Mouse (Mus musculus) forelimb bud, embryonic 11.5 days (tissue): ENCODE data around the gene Olfr1535.

Source experiments
- DNase-seq: peaks from one replicate; pipeline ENCODE4 v3.0.0-alpha.2; 2012; ENCODE audit warnings: low read depth, low spot score

The Olfr1535 gene

DNA sequence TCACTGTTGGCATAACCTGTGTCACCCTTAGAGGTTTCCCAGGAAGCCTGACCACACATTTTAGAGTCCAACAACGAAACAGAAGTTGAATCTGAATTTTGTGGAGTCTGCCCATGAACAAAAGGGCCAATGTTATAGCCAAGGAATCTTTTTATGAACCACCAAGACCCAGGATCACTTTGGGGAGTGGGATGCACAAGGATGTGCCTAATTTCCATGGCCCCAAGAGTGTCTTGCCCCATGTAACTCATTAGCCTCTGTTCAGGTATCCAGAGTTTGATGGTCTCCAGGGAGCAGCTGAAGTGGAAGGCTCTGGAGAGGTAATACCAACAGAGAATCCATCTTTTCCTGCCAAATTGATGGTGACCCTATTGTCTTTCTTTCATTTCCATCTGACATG lies at the start of gene Olfr1535:
Gene Olfr1535, minus strand, starts transcription at position 101 of the 400 bp plus-strand sequence.
- no peak for DNase-seq

DNA sequence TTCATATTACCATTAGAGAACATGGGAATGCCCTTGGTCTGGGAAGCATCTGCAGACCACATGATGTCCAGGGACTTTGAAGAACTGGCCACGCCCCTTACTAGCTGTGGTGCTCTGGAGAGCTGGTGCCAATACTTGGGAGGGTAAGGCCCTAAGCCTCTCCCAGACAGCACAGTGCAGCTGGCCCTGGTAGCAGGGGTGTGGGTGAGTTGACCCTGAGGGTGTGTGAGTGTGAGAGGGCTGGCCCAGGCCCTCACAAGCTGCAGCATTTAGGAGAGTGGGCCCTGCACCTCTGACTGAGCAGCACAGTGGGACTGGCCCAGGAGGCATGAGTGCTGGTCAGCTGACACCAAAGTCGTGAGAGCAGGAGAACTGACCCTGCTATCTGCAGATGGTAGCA lies 31.9 kb upstream of the Olfr1535 start:
- DNase-seq: no peak

DNA sequence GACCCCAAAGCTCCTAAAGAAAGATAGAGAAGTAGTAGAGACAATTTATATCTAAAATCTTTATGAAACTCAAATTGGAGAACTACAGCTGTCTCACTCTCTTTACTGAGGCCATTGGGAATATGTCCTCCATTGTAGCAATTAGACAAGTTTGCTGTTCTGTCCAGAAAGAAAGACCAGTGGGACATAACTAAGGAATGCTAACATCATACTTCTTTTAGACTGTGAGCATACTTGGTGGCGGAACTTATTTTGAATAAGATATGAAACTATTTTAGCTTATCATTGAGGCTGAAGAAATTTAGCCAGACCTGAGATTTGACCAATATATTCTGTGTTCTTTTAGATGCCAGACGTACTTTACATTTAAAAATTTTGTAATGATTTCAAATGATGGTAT lies 22.0 kb upstream of the Olfr1535 start, which contains the start of gene Olfr1364:
Gene Olfr1364, minus strand, starts transcription at position 101 of the 400 bp plus-strand sequence.
- DNase-seq: no peak

DNA sequence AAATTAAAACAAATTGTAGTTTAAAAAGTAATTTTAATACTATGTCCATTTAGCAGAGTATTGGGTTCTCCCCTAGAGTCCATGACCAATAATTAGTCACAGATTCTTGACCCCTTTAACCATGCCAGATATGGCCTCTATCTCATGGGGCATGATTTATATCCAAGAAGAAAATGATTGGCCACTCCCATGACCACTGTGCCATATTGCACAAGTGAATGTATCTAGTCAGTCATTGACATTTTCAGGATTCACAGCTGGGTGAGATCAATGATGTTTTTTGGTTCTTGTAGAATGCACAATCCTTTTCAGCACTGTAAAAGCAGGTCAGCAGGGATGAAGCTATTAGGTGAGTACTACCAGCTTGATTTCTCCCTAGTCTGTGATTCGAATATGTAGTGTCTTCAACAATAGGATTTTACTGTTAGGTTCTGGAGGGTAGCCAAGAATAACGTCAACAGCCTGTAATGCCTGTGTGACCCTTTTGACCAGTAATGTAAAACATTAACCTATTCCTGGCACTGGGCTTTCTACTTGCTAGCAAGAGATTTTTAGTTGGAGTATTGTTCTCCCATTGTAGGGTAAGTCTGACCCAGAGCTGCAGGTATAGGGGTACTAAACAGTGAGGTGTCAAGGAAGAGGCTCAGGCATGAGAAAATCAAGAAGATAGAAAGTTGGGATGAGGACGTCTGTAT lies 9.1 kb downstream of the Olfr1535 start:
- DNase-seq: no peak

DNA sequence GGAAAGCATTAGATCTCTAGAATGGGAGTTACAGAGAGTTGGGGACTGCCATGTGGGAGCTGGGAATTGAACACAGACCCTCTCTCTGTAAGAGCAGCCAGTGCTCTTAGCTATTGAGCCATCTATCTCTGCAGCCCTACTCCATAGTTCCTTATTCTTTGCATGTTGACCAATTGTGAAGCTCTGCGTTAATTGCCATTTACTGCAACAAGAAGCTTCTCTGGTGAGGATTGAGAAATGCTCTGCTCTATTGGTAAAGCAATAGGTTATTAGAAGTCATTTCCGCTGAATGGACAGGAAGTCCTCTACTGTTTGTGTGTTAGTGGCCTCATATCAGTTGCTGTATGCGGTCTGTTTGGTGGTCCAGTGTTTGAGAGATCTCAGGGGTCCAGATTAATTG lies 10.2 kb downstream of the Olfr1535 start:
- no peak for DNase-seq

DNA sequence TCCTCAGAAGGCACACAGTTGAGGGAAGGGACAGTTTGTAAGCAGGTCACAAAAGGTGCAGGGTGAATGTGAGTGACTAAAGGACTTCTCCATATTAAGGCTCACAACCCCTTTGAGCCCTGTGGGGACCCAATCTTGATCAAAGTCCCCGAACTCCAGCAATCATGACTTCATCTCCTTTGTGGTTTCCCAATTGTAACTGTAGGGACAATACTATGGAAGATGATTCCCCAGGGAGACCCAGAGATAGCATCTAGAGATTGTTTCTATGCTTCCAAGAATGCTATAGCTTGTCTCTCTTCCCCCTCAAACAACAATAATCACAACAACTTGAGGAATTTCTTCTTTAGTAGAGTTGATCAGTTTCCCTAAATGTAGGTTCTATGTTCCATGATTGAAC lies 17.0 kb downstream of the Olfr1535 start, which contains the start of gene Olfr1366:
Gene Olfr1366, minus strand, starts transcription at position 101 of the 400 bp plus-strand sequence.
- DNase-seq: no peak

DNA sequence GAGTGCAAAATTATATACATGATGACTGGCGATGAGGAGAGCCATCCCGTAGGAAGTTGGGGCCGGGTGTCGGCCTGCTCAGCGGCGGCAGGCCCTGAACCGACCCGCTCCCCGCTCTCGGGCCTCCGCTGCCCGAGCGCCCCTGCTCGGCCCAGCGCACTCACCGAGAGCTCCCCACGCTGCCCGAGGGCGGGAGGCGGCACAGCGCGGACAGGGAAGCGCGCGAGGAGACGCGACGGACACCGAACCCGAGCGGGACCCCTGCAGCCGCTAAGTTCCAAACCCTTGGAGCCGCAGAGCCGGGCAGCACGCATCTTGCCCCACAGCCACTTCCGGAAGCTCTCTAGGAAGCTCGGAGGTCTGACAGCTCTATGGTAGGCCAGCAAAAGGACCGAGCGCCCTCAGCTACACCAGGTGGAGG lies 28.9 kb downstream of the Olfr1535 start, which contains the start of gene Zkscan8:
Gene Zkscan8, minus strand, starts transcription at position 340 of the 421 bp plus-strand sequence.
- peak; percentile 88 for DNase-seq

DNA sequence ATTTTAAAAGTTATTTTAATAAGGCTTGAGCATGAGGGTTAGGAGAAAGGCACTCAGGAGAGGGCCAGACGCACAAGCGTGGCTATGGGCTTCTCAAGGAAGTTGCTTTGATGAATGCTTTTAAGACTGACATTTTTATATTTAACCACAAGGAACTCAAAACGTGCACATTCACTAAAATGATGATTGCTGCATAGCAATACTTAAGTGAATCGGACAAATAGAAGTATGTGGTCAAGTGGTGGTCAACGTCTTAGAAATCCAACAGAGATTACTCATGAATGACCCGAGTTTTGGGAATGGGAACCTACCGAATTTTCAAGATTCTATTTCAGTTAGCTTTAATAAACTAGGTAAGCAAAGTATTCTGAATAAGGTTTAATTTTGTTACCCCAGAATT lies 29.6 kb downstream of the Olfr1535 start:
- peak; percentile 2 for DNase-seq

DNA sequence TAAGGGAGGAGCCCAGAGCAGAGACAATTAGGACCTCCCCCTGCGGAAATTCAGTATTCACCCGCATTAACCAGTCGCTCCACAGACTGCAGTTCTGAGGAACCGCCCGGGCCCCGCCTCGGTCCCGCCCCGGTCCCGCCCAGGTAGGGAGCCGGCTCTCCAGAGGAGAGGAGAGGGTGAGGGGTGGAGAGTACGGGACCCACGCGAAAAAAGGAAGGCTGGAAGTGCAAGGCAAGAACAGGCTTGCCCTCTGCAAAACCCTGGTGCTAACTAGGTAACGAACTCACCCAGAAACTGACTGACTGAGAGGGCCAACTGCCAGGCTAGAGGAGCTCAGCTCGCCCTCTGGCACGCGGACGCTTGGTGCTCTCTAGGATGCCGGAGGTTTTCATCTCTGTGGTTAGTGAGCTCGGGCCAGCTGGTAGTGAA lies 53.5 kb downstream of the Olfr1535 start:
- peak; percentile 77 for DNase-seq
